Mouse (Mus musculus): ENCODE results near the gene Tas1r1.

The Tas1r1 gene

DNA sequence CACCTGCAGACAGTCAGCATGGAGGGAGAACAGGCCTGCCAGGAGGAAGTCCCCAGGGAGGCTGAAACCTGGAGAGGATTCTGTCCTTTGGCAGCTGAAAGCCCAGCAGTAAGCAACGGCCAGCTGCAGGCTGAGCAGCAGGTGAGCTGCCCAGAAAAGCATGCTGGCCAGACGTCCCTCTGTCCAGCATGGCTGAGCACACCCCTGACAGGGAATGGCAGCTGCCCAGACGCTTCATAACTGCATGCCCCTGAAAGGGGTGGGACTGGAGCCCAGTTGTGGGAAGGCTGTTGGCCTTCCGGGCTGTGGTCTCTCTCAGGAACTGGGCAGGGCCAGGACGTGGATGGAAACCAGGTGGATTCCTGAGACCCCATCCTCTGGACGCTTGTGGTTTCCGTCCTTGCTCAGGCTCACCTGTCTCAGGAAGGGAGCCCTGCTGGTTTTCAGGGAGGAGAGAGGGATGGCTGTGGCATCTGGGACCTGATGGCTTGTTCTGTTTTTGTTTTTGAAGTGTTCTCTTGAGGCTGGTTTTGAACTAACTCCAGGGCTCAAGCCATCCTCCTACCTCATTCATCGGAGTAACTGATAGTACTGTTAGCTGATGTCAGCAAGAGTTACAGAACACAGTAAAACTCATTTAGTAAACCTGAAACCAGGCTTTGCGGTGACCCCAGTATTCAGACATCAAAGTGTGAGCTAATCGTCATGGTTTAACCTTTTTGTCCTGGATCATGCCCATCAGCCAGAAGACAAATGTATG is at the start of gene Tas1r1:
Gene Tas1r1 (minus strand): TSS at position 344 of the 760 bp plus-strand sequence.
- 45% methylated on average over 10 of the region's 10 CpGs for WGBS

DNA sequence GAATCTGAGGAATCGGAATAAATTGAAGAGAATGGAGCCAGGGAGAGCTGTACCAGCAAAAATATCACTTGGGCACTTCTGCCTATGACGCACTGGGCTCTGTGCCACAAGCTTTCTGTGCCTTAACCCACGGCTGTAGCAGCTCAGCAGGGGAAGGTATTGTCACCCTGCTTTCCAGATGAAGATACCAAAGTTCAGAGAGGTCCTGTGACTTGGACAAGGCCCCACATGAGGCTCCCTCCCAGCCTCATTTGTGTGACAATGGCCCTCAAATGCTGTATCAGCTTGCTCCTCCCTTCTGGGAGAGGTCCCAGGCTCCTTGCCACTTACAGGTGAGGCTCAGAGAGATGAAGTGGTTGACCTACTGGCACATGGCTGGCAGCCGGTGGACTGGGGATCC is 49.8 kb upstream of the Tas1r1 start:
- WGBS, result 13% methylated on average over 4 of the region's 4 CpGs

- 8% methylated on average over 12 of the region's 12 CpGs for WGBS
Observed at GRCm38 (mm10) chr4:152087211-152088081, 49.1 kb upstream of the Tas1r1 start.

GRCm38 (mm10) chr4:152086505-152087210 is 48.3 kb upstream of the Tas1r1 start:
- under 1% methylated on average over 87 of the region's 92 CpGs for WGBS

- WGBS, result 93% methylated on average over 7 of the region's 7 CpGs
Observed at GRCm38 (mm10) chr4:152084616-152085015, 46.2 kb upstream of the Tas1r1 start.

DNA sequence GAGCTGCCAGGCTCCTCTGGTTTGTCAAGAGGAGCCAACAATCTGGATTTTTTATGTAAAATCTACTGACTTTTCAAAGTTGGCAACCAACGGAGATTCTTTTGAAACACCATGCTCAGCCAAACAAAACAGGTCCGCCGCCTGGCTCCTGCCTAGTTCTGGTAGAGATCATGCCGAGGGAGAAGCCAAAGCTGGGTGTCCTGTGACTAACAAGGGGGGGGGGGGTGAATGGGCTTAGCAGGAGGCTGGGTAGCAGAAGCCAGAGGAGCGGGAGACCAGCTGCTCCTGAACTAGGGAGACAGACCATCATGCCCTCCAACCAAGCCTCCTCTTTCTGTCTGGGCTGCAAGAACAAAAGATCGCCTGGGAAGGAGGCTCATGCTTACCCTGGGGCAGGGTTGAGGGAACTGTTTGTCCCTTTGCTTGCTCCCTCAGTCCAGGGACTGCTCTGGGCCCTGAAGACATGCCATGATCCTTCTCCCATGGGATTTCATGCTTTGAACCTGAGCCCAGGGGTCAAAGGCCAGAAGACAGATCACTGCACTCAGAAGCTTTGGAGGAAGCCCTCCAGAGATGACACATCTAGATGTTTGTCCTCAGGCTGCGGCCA is 45.3 kb upstream of the Tas1r1 start:
- 56% methylated on average over 7 of the region's 7 CpGs for WGBS

GRCm38 (mm10) chr4:152079931-152080330 is 41.6 kb upstream of the Tas1r1 start:
- WGBS, result 39% methylated on average over 7 of the region's 7 CpGs

DNA sequence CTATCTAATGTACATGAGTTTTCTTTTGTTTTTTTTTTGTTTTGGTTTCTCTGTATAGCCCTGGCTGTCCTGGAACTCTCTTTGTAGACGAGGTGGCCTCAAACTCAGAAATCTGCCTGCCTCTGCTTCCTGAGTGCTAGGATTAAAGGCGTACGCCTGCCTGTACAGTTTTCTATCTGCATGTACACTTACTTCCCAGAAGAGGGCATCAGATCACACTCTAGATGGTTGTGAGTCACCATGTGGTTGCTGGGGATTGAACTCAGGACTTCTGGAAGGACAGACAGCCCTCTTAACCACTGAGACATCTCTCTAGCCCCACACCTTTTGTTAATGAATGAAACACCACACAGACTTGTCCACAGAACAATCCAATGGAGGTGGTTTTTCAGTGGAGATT is 40.9 kb upstream of the Tas1r1 start:
- 89% methylated on average over 3 of the region's 3 CpGs for WGBS

- 60% methylated on average over 10 of the region's 10 CpGs for WGBS
Observed at GRCm38 (mm10) chr4:152078105-152078530, 39.8 kb upstream of the Tas1r1 start.

DNA sequence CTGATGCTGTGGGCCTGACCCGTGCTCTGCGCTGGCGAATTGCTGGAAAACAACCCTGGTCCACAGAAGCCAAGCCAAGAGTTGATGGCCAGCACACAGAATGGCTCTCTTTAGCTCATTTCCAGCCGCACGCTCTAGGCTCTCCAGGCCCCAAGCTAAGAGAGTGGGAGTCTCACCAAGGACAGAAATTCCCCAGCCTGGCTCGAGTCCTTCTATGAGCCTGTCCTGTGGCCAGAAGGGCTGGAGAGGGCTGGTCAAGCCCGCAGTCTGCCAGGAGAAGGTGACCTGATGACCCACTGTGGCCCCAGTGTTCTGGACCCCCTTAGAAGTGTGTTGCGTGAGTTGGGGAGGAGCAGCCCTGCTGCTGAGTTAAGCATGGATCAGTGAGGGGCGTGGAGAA is 38.8 kb upstream of the Tas1r1 start:
- 78% methylated on average over 9 of the region's 9 CpGs for WGBS

DNA sequence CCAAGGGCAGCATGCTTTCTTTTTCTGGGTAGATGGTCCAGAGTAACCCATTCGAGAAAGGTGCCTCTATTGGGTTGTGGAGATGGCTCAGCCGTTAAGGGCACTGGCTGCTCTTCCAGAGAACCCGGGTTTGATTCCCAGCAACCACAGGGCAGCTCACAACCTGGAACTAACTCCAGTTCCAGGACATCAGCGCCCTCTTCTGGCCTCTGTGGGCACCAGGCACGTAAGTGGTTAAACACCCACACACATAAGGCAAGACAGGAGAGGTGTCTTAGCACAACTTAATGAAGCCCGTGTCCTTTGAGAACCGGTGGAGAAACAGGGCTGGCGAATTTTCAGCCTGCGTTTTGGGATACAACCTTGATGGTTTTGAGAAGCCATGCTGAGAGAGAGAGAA is 36.2 kb upstream of the Tas1r1 start:
- WGBS, result 87% methylated on average over 9 of the region's 9 CpGs

GRCm38 (mm10) chr4:152073715-152074114 is 35.3 kb upstream of the Tas1r1 start:
- 87% methylated on average over 6 of the region's 6 CpGs for WGBS

DNA sequence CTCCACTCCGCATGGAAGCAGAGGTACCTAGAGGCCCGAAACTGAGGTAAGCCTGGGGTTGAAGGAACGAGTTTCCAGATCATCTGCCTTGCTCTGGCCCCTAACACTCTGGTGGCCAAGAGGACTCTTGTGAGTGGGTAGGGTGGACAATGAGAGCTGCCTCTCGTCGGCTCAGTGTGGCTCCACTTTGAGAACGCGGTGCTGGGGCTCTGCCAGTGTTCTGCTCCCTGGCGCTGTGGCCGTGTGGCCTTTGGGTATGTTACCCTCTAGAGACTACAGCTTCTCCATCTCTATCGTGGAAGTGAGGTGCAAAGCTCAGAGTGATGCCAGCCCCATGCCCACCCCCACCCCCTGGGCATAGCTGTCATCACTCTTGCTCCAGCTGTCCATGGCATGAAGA is 34.3 kb upstream of the Tas1r1 start:
- 41% methylated on average over 10 of the region's 10 CpGs for WGBS

DNA sequence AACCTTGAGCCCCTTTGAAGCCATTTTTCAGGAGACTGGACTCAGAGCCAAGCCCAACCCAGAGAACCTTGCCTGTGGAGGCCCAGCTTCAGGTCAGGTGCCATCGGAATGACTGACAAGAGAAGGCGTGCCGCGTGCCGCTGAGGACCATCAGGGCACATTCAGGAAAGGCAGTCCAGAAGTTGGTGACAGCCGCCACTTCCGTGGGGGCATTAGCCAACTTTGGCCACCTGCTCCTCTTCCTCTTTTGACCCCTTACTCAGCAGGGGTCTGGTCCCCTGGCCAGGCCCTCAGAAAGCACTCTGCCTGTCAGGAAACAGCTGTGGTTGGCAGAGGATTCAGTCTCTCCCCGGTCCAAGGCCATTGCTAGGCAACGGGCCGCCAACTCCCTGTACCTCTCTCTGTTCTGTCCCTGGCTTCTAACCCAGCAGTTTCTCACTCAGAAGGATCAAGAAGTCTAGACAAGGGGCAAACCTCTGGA is 33.8 kb upstream of the Tas1r1 start, which contains the start of gene Plekhg5:
Gene Plekhg5 (plus strand): TSS at position 378 of the 481 bp plus-strand sequence.
- 43% methylated on average over 10 of the region's 10 CpGs for WGBS

- WGBS, result 78% methylated on average over 11 of the region's 11 CpGs
Observed at GRCm38 (mm10) chr4:152070494-152071396, 32.4 kb upstream of the Tas1r1 start.

DNA sequence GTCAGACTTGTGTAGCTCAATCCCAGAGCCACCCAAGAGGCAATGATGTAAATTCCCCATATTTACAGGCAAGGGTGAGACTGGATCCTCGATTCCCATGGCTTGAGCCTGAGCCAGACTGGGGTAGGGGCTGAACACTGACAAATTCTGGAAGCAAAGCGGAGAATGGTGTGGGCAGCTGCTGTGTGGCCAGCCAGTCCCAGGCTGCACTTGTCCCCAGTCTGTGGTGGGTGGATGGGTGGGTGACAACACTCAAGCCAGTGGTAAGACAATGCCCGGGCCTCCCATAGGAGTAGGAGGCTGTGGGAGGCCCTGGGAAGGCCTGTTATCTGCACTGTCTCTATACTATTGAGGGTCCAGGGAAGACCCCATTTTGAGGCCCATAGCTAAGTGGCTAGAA is 30.9 kb upstream of the Tas1r1 start:
- WGBS, result 78% methylated on average over 3 of the region's 3 CpGs

GRCm38 (mm10) chr4:152068166-152068724 is 29.9 kb upstream of the Tas1r1 start:
- 78% methylated on average over 6 of the region's 6 CpGs for WGBS

- WGBS, result 44% methylated on average over 9 of the region's 9 CpGs
Observed at GRCm38 (mm10) chr4:152062390-152063110, 24.2 kb upstream of the Tas1r1 start.

GRCm38 (mm10) chr4:152044609-152045008 is 6.2 kb upstream of the Tas1r1 start:
- 67% methylated on average over 6 of the region's 6 CpGs for WGBS

Measured in cerebral cortex, adult 2 months (tissue).